Mouse (Mus musculus) embryonic facial prominence, embryonic 15.5 days (tissue): ENCODE data around the gene Eif3b. TPM values are rescaled to one million over a fixed set of nuclear protein-coding genes. Genes with fewer than 3 reads are reported as not detected.

Source experiments
- ATAC-seq: fragments of 200-750 bp; cut with Nextera tagmentation; 2 replicates; pipeline ENCODE4 v1.8.0; 2017; ENCODE audit warnings: low read depth, moderate TSS enrichment; ENCODE audit not compliant: insufficient number of reproducible peaks, low FRiP score, low TSS enrichment
- H3K27ac ChIP-seq: fragments of 300-500 bp; sonication (generic); replicated peaks from 2 replicates; pipeline ENCODE4 v1.5.1; 2015; ENCODE audit warnings: mild to moderate bottlenecking, inconsistent platforms
- H3K27me3 ChIP-seq: fragments of 300-500 bp; sonication (generic); 2 replicates; pipeline ENCODE4 v1.6.1; 2015; ENCODE audit warnings: inconsistent platforms
- H3K36me3 ChIP-seq: fragments of 300-500 bp; sonication (generic); 2 replicates; pipeline ENCODE4 v1.6.1; 2015; ENCODE audit warnings: mild to moderate bottlenecking, inconsistent platforms
- H3K4me1 ChIP-seq: fragments of 300-500 bp; sonication (generic); 2 replicates; pipeline ENCODE4 v1.6.1; 2015; ENCODE audit warnings: inconsistent platforms
- H3K4me2 ChIP-seq: fragments of 300-500 bp; sonication (generic); replicated peaks from 2 replicates; pipeline ENCODE4 v1.6.1; 2015; ENCODE audit warnings: mild to moderate bottlenecking, inconsistent platforms
- H3K4me3 ChIP-seq: fragments of 300-500 bp; sonication (generic); replicated peaks from 2 replicates; pipeline ENCODE4 v1.5.1; 2015; ENCODE audit warnings: mild to moderate bottlenecking, inconsistent platforms
- H3K9ac ChIP-seq: fragments of 300-500 bp; sonication (generic); 2 replicates; pipeline ENCODE4 v1.6.1; 2015; ENCODE audit warnings: inconsistent platforms
- H3K9me3 ChIP-seq: fragments of 300-500 bp; sonication (generic); replicated peaks from 2 replicates; pipeline ENCODE4 v1.6.1; 2016; ENCODE audit warnings: inconsistent platforms
- WGBS: fragments of 180-500 bp; shearing (Covaris S2); methylation state at CpG from one replicate; pipeline ENCODE4 v1.1.7; 2015; 5-methylcytosine and 5-hydroxymethylcytosine counted together
- polyA plus RNA-seq: library from polyadenylated mRNA; unstranded; fragments of >200 nt; fragmentation: Nextera tagmentation; extraction: Ambion mirVana; gene quantifications from 2 replicates; pipeline ENCODE4 v1.2.1, GENCODE M21; 2015

Eif3b gene
- polyA plus RNA-seq, 1 experiment from 2014 or later = 130 TPM

DNA sequence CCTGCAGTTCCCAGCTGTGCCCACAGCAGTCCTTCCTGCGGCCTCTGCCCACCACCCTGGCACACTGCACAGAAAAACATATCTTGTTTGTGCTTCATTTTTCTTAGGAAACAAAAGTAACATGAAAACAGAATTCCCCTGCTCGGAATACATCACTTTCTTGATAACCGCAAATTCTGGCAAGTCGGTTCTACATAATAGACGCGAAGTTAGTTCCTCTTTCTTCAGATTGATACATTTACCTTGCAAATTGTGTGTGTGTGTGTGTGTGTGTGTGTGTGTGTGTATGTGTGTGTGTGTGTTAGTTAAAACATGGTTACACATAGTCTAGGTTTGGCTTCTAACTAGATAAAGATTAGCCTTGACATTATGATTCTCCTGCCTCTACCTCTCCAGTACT lies 36.4 kb upstream of the Eif3b start:
- no peak for ATAC-seq
- no peak overlapping the region for H3K9ac ChIP-seq
- H3K4me3 ChIP-seq = no peak overlapping the region
- no peak overlapping the region for H3K27ac ChIP-seq
- no peak overlapping the region for H3K4me2 ChIP-seq
- H3K36me3 ChIP-seq = no peaks in the 10 kb centered on the region
- H3K9me3 ChIP-seq = no peaks in the 10 kb centered on the region
- H3K4me1 ChIP-seq = peaks cover 32% of the 10 kb centered on the region
- WGBS = 88% methylated on average over 6 of the region's 6 CpGs
- no peaks in the 10 kb centered on the region for H3K27me3 ChIP-seq

DNA sequence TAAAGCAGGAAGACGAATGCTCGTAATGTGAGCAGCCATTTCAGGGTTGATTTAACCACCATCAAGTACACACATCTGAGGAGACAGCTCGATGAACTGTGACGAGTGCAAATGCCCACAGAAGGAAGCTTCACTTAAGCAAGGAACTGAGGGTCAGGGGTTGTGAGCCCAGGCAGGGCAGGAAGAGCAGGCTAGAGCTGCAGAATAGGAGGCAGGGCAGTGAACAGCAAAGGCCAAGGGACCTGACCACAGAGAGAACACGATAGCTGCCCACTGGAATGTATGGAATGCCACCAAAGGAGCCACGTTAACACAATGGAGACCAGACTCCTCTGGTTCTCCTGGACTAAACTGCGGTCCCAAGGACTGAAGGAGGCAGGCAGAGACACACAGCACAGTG lies 35.6 kb upstream of the Eif3b start:
- WGBS = 9% methylated on average over 7 of the region's 7 CpGs
- H3K4me3 ChIP-seq = no peak overlapping the region

DNA sequence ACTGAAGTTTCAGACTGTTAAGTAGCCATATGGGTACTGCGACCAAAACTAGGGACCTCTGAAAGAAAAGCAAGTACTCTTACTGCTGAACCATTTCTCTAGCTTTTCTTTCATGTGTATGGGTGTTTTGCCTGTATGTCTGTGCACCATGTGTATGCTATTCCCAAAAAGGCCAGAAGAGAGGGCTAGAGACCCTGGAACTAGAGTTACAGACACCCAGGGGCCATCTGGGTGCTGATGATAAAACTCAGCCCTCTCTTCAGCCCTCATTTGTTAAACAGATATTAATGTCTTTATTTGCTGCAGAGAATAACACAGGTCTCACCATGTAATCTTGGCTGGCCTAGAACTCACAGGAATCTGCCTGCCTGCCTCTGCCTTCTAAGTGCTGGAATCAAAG lies 34.7 kb upstream of the Eif3b start:
- Histone ChIP-seq H3K27ac (no peak overlapping the region), H3K27me3 (no peaks in the 10 kb centered on the region), H3K9ac (no peak overlapping the region), H3K4me3 (no peak overlapping the region), H3K4me2 (no peak overlapping the region), H3K36me3 (no peaks in the 10 kb centered on the region), H3K9me3 (no peaks in the 10 kb centered on the region), H3K4me1 (peaks cover 32% of the 10 kb centered on the region)
- WGBS = 97% methylated on average over 1 of the region's 1 CpGs
- no peak for ATAC-seq

More for the DNA sequence above, 35.6 kb upstream of the Eif3b start:
- H3K27me3 ChIP-seq = no peaks in the 10 kb centered on the region
- H3K9me3 ChIP-seq = no peaks in the 10 kb centered on the region
- H3K36me3 ChIP-seq = no peaks in the 10 kb centered on the region
- no peak overlapping the region for H3K9ac ChIP-seq
- ATAC-seq = peak; percentile 63; the same call in 1 of the 2 replicates
- H3K27ac ChIP-seq = peak overlapping the region; percentile 52; the same call in 1 of the 2 replicates
- H3K4me1 ChIP-seq = peaks cover 34% of the 10 kb centered on the region
- H3K4me2 ChIP-seq = no peak overlapping the region

DNA sequence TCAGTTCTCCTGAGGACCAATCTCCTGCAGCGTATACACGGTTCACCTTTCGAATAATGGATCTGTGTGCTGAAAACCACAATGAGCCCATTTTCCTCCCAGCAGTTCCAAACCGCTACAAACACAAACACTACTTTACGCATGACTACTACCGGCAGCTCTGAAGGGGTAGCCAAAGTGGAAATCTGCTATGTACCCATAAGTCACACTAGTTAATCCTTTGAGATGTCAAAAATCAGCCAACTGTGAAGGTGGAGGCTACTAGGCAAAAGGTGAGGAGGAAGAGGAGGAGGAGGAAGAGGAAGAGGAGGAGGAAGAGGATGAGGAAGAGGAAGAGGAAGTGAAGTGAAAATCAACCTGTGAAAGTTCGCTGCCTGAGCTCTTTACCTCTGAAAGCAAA lies 31.9 kb upstream of the Eif3b start:
- no peak overlapping the region for H3K4me3 ChIP-seq
- peaks cover 29% of the 10 kb centered on the region for H3K4me1 ChIP-seq
- no peak for ATAC-seq
- peak overlapping the region; percentile 95; the same call in 1 of the 2 replicates for H3K4me2 ChIP-seq
- no peaks in the 10 kb centered on the region for H3K36me3 ChIP-seq
- 84% methylated on average over 7 of the region's 7 CpGs for WGBS
- no peak overlapping the region for H3K9ac ChIP-seq
- no peak overlapping the region for H3K27ac ChIP-seq
- H3K9me3 ChIP-seq = no peaks in the 10 kb centered on the region
- H3K27me3 ChIP-seq = no peaks in the 10 kb centered on the region

DNA sequence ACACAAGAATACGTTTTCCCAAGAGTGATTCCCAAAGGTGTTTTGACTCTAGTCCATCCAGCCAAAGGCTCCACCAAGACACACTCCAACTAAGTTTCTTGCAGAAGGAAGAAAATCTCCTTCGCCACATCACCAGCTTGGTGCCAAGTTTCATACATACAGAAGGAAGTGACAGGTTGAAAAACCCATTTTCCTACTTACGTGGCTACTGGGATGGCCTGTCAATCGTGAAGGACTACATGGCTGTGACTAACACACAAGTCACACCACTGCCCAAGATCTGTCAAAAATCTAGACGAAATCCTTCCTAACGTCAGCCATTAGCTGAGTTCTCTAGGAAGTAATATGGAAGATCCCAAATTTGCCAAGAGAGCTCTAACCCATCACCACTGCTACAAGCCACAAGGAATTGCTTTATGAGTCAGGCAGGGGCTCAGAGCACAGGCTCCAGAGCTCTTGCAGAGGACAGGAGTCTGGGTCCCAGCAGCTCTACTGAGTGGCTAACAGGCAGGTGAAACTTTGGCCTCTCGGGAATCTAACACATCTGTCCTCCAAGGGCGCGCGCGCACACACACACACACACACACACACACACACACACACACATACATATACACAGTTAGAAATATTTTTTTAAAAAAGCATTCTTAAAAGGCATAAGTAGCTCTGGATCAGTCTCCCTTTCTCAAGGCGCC lies 31.2 kb upstream of the Eif3b start:
- no peaks in the 10 kb centered on the region for H3K27me3 ChIP-seq
- 67% methylated on average over 12 of the region's 12 CpGs for whole genome bisulfite sequencing
- H3K9ac ChIP-seq = no peak overlapping the region
- peaks cover 29% of the 10 kb centered on the region for H3K4me1 ChIP-seq
- ATAC-seq = no peak
- peak overlapping the region; percentile 77 for H3K4me3 ChIP-seq
- H3K9me3 ChIP-seq = no peaks in the 10 kb centered on the region
- peak overlapping the region; percentile 95 for H3K4me2 ChIP-seq
- H3K36me3 ChIP-seq = no peaks in the 10 kb centered on the region
- no peak overlapping the region for H3K27ac ChIP-seq

DNA sequence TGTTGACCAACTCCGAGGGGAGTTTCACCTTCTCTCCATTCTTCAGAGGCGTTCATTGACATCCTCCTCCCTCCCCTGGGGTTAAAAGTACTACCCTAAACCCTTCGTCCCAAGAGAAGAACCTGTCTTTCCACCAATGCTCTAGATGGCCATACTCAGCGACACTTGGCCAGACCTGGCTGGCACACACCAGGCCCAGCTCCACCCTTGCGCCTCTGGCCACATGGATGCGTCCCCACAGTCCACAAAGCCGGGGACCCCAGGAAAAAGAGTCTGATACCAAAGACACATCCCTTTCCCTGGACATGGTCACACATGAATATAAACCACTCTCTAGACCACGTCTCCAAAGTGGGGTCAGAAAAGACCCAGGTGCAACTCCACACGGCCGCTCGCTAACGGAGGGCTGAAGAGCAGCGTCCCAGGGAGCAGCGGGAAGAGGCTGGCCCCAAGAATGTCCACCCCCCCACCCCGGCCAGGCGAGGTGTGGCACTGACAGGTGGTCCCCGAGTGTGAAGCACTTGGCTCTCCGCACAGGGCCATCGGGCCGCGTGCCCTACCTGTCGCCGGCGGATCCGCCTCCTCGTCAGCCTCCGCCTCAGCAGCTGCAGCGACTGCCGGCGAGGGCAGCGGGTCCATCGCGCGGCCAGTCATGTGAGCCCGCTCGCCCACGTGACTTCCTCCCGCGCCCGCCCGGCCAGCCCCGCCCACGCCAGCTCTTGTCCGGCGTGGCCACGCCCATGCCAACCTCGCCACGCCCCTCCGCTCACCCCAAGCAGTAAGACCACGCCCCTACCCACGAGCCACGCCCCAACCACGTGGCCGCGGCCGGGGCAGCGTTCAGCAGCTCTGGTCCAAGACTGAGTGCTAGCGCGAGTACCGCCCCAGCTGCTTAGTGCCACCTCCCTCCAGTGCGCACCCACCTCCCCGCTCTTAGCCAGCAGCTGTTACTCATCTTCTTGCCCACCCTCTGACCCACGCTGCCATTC lies 30.2 kb upstream of the Eif3b start, which contains the start of gene Snx8:
TSS of gene Snx8 (minus strand) at position 675 of the 989 bp plus-strand sequence.
- Histone ChIP-seq H3K9ac (peak within 1 kb of the TSS; percentile 69), H3K9me3 (no peaks in the 10 kb centered on the region), H3K27ac (peak within 1 kb of the TSS; percentile 63), H3K27me3 (no peaks in the 10 kb centered on the region), H3K4me3 (peak within 1 kb of the TSS; percentile 77), H3K4me2 (peak within 1 kb of the TSS; percentile 95), H3K36me3 (no peaks in the 10 kb centered on the region), H3K4me1 (peaks cover 25% of the 10 kb centered on the region)
- peak; percentile 92 for ATAC-seq
- 1% methylated on average over 63 of the region's 63 CpGs for WGBS

DNA sequence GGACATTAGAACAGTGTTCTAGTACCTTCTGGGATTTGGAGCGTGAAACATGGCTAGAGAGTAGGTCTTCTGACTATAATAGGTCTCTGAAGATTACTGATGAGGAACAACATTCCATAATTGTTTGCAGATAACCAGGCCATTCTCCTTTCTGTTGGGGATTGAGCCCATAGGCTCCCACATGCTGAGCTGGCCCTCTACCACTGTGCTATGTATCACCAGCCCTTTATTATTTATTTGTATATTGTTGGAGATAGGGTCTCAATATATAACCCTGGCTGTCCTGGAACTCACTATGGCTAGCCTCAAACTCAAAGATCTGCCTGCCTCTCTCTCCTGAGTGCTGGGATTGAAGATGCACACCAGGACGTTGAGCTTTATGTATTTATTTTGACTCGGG lies 29.5 kb upstream of the Eif3b start:
- Histone ChIP-seq H3K4me2 (peak overlapping the region; percentile 95), H3K36me3 (no peaks in the 10 kb centered on the region), H3K9ac (no peak overlapping the region), H3K27ac (peak overlapping the region; percentile 35; the same call in 1 of the 2 replicates), H3K9me3 (no peaks in the 10 kb centered on the region), H3K27me3 (no peaks in the 10 kb centered on the region), H3K4me3 (peak overlapping the region; percentile 77), H3K4me1 (peaks cover 19% of the 10 kb centered on the region; the same call in 1 of the 2 replicates)
- 53% methylated on average over 3 of the region's 3 CpGs for WGBS
- ATAC-seq = 0 out of 2 replicates have a peak, but pooled peaks have one; percentile 9

DNA sequence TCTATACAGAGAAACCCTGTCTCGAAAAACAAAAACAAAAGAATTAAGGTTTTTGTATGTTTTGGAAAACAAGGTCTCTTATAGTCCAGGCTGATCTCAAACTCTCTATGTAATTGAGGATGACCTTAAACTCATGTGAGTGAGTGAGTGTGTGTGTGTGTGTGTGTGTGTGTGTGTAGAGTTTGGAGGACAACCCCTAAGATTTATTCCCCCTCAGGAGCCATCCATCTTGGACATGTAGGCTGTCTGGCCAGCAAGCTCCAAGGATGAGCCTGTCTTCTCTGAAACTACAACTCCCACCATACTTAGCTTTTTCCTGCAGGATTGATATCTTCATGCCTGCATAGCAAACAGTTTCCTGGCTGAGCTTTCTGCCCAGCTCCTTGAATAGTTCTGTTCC lies 27.7 kb upstream of the Eif3b start:
- no peak overlapping the region for H3K4me2 ChIP-seq
- no peak overlapping the region for H3K9ac ChIP-seq
- ATAC-seq = no peak
- 62% methylated on average over 1 of the region's 1 CpGs for WGBS
- H3K9me3 ChIP-seq = no peaks in the 10 kb centered on the region
- no peaks in the 10 kb centered on the region for H3K36me3 ChIP-seq
- H3K27ac ChIP-seq = no peak overlapping the region
- no peak overlapping the region for H3K4me3 ChIP-seq
- peaks cover 19% of the 10 kb centered on the region; the same call in 1 of the 2 replicates for H3K4me1 ChIP-seq
- no peaks in the 10 kb centered on the region for H3K27me3 ChIP-seq

DNA sequence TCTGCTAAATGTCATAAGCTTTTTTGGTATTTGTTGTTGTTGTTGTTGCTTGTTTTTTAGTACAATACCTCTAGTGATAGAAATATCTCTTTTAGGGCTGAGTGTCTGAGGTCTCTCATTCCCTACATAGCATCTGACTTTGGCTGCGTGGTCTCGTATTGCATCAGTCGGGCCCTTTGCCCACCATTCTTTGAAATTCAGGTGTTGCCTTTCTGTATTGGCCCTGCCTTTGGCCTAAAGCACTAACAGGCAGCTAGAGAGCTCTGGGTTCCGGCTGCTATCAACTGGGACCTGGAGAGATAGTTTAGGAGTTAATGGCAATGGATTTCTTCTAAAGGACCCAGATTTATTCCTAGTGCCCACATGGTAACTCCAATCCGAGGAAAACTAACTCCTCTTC lies 27.1 kb upstream of the Eif3b start:
- Histone ChIP-seq H3K36me3 (no peaks in the 10 kb centered on the region), H3K4me3 (no peak overlapping the region), H3K9me3 (no peaks in the 10 kb centered on the region), H3K27me3 (no peaks in the 10 kb centered on the region), H3K4me1 (peaks cover 18% of the 10 kb centered on the region; the same call in 1 of the 2 replicates), H3K27ac (no peak overlapping the region), H3K9ac (no peak overlapping the region), H3K4me2 (no peak overlapping the region)
- 83% methylated on average over 5 of the region's 5 CpGs for WGBS
- no peak for ATAC-seq

DNA sequence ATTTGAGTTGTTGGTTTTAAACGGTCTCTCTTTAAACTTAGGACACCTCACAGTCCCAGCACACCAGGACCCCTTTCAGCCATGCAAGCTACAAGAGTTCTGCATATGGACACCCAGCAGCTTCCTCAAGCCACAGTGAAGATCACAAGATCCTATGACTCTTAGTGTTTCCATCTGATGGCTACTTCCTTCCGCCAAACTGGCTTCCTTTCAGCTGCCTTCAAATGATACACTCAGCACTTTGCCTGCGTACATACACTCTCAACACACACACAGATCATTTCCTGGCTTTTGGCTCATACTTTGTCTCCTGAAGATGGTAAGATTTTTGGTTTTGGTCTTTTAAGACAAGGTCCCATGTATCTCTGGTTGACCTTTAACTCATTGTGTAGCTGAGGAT lies 26.4 kb upstream of the Eif3b start:
- H3K27ac ChIP-seq = no peak overlapping the region
- no peak overlapping the region for H3K4me2 ChIP-seq
- no peaks in the 10 kb centered on the region for H3K27me3 ChIP-seq
- peaks cover 11% of the 10 kb centered on the region; the same call in 1 of the 2 replicates for H3K4me1 ChIP-seq
- H3K9ac ChIP-seq = no peak overlapping the region
- WGBS = 83% methylated on average over 3 of the region's 3 CpGs
- no peak overlapping the region for H3K4me3 ChIP-seq
- ATAC-seq = no peak
- H3K36me3 ChIP-seq = no peaks in the 10 kb centered on the region
- no peaks in the 10 kb centered on the region for H3K9me3 ChIP-seq
